Mouse (Mus musculus): ENCODE data around the gene Zfpm1. TPM values are rescaled to one million over a fixed set of nuclear protein-coding genes. Genes with fewer than 3 reads are reported as not detected.

The Zfpm1 gene
- polyA plus RNA-seq, 1 experiment = 73.3 TPM

GRCm38 (mm10) chr8:122335638-122336250 lies 53.8 kb downstream of the Zfpm1 start:
- no peak for DNase-seq (ENCODE audit: low read depth in 1 of 2, low spot score in 2 of 2)
- Histone ChIP-seq H3K36me3 (ENCODE audit: control insufficient read depth, insufficient read depth, low read length) (peaks cover 25% of the 10 kb centered on the region), H3K4me3 (ENCODE audit: extremely low read depth, insufficient read depth, insufficient read length) (no peak overlapping the region), H3K4me1 (ENCODE audit: control insufficient read depth, insufficient read depth, insufficient read length) (no peaks in the 10 kb centered on the region; the same call in 1 of the 2 replicates), H3K27ac (ENCODE audit: insufficient read depth, low read length) (no peak overlapping the region), H3K27me3 (ENCODE audit: control insufficient read depth, insufficient read depth, low read length) (no peaks in the 10 kb centered on the region)
- TF ChIP-seq POLR2A (IDR thresholded peaks at IDR 0.05; ENCODE audit: low read depth, low read length) = no peak
- TF ChIP-seq CTCF (IDR thresholded peaks at IDR 0.05; ENCODE audit: extremely low read depth, insufficient read depth, insufficient read length, insufficient replicate concordance) = no peak
- WGBS = 98% methylated on average over 57 of the region's 57 CpGs

GRCm38 (mm10) chr8:122336251-122336910 lies 54.4 kb downstream of the Zfpm1 start:
- Histone ChIP-seq H3K4me3 (ENCODE audit: extremely low read depth, insufficient read depth, insufficient read length) (no peak overlapping the region), H3K27me3 (ENCODE audit: control insufficient read depth, insufficient read depth, low read length) (no peaks in the 10 kb centered on the region), H3K36me3 (ENCODE audit: control insufficient read depth, insufficient read depth, low read length) (peaks cover 25% of the 10 kb centered on the region), H3K4me1 (ENCODE audit: control insufficient read depth, insufficient read depth, insufficient read length) (no peaks in the 10 kb centered on the region), H3K27ac (ENCODE audit: insufficient read depth, low read length) (no peak overlapping the region)
- 92% methylated on average over 81 of the region's 81 CpGs for WGBS
- no peak for DNase-seq (ENCODE audit: low read depth in 1 of 2, low spot score in 2 of 2)
- TF ChIP-seq POLR2A (IDR thresholded peaks at IDR 0.05; ENCODE audit: low read depth, low read length) (no peak), CTCF (IDR thresholded peaks at IDR 0.05; ENCODE audit: extremely low read depth, insufficient read depth, insufficient read length, insufficient replicate concordance) (no peak)

GRCm38 (mm10) chr8:122338852-122339251 lies 56.9 kb downstream of the Zfpm1 start:
- Histone ChIP-seq H3K4me1 (ENCODE audit: control insufficient read depth, insufficient read depth, insufficient read length) (peaks cover 11% of the 10 kb centered on the region; the same call in 1 of the 2 replicates), H3K27ac (ENCODE audit: insufficient read depth, low read length) (no peak overlapping the region), H3K27me3 (ENCODE audit: control insufficient read depth, insufficient read depth, low read length) (no peaks in the 10 kb centered on the region), H3K36me3 (ENCODE audit: control insufficient read depth, insufficient read depth, low read length) (peaks cover 24% of the 10 kb centered on the region), H3K4me3 (ENCODE audit: extremely low read depth, insufficient read depth, insufficient read length) (no peak overlapping the region)
- TF ChIP-seq POLR2A (IDR thresholded peaks at IDR 0.05; ENCODE audit: low read depth, low read length) (no peak), CTCF (IDR thresholded peaks at IDR 0.05; ENCODE audit: extremely low read depth, insufficient read depth, insufficient read length, insufficient replicate concordance) (no peak; the same call in 1 of the 2 replicates)
- WGBS = 72% methylated on average over 6 of the region's 6 CpGs
- no peak for DNase-seq (ENCODE audit: low read depth in 1 of 2, low spot score in 2 of 2)

- WGBS = 90% methylated on average over 3 of the region's 3 CpGs
- Histone ChIP-seq H3K4me1 (ENCODE audit: control insufficient read depth, insufficient read depth, insufficient read length) (peaks cover 20% of the 10 kb centered on the region; the same call in 1 of the 2 replicates), H3K4me3 (ENCODE audit: extremely low read depth, insufficient read depth, insufficient read length) (no peak overlapping the region), H3K36me3 (ENCODE audit: control insufficient read depth, insufficient read depth, low read length) (peaks cover 11% of the 10 kb centered on the region), H3K27me3 (ENCODE audit: control insufficient read depth, insufficient read depth, low read length) (no peaks in the 10 kb centered on the region), H3K27ac (ENCODE audit: insufficient read depth, low read length) (no peak overlapping the region)
- DNase-seq (ENCODE audit: low read depth in 1 of 2, low spot score in 2 of 2) = no peak
- TF ChIP-seq POLR2A (IDR thresholded peaks at IDR 0.05; ENCODE audit: low read depth, low read length) (no peak), CTCF (IDR thresholded peaks at IDR 0.05; ENCODE audit: extremely low read depth, insufficient read depth, insufficient read length, insufficient replicate concordance) (no peak)
Observed at GRCm38 (mm10) chr8:122340761-122341160, 58.8 kb downstream of the Zfpm1 start.

GRCm38 (mm10) chr8:122341790-122342189 lies 59.8 kb downstream of the Zfpm1 start:
- 82% methylated on average over 6 of the region's 6 CpGs for WGBS
- Histone ChIP-seq H3K27ac (ENCODE audit: insufficient read depth, low read length) (no peak overlapping the region), H3K4me3 (ENCODE audit: extremely low read depth, insufficient read depth, insufficient read length) (no peak overlapping the region), H3K36me3 (ENCODE audit: control insufficient read depth, insufficient read depth, low read length) (peaks cover under 1% of the 10 kb centered on the region), H3K27me3 (ENCODE audit: control insufficient read depth, insufficient read depth, low read length) (no peaks in the 10 kb centered on the region), H3K4me1 (ENCODE audit: control insufficient read depth, insufficient read depth, insufficient read length) (peaks cover 20% of the 10 kb centered on the region; the same call in 1 of the 2 replicates)
- DNase-seq (ENCODE audit: low read depth in 1 of 2, low spot score in 2 of 2) = no peak
- TF ChIP-seq POLR2A (IDR thresholded peaks at IDR 0.05; ENCODE audit: low read depth, low read length) (no peak), CTCF (IDR thresholded peaks at IDR 0.05; ENCODE audit: extremely low read depth, insufficient read depth, insufficient read length, insufficient replicate concordance) (no peak)

GRCm38 (mm10) chr8:122342362-122342761 lies 60.4 kb downstream of the Zfpm1 start:
- peaks cover 20% of the 10 kb centered on the region; the same call in 1 of the 2 replicates for H3K4me1 ChIP-seq (ENCODE audit: control insufficient read depth, insufficient read depth, insufficient read length)
- no peak for TF ChIP-seq CTCF (IDR thresholded peaks at IDR 0.05; ENCODE audit: extremely low read depth, insufficient read depth, insufficient read length, insufficient replicate concordance)
- no peak for TF ChIP-seq POLR2A (IDR thresholded peaks at IDR 0.05; ENCODE audit: low read depth, low read length)
- no peaks in the 10 kb centered on the region for H3K27me3 ChIP-seq (ENCODE audit: control insufficient read depth, insufficient read depth, low read length)
- WGBS = 49% methylated on average over 5 of the region's 5 CpGs
- no peak overlapping the region for H3K4me3 ChIP-seq (ENCODE audit: extremely low read depth, insufficient read depth, insufficient read length)
- H3K27ac ChIP-seq (ENCODE audit: insufficient read depth, low read length) = no peak overlapping the region
- no peaks in the 10 kb centered on the region; the same call in 1 of the 2 replicates for H3K36me3 ChIP-seq (ENCODE audit: control insufficient read depth, insufficient read depth, low read length)
- no peak for DNase-seq (ENCODE audit: low read depth in 1 of 2, low spot score in 2 of 2)

- TF ChIP-seq CTCF (IDR thresholded peaks at IDR 0.05; ENCODE audit: extremely low read depth, insufficient read depth, insufficient read length, insufficient replicate concordance) (no peak), POLR2A (IDR thresholded peaks at IDR 0.05; ENCODE audit: low read depth, low read length) (no peak)
- peaks cover 20% of the 10 kb centered on the region; the same call in 1 of the 2 replicates for H3K4me1 ChIP-seq (ENCODE audit: control insufficient read depth, insufficient read depth, insufficient read length)
- H3K27me3 ChIP-seq (ENCODE audit: control insufficient read depth, insufficient read depth, low read length) = no peaks in the 10 kb centered on the region
- under 1% methylated on average over 9 of the region's 9 CpGs for WGBS
- no peak overlapping the region for H3K27ac ChIP-seq (ENCODE audit: insufficient read depth, low read length)
- DNase-seq (ENCODE audit: low read depth in 1 of 2, low spot score in 2 of 2) = no peak
- no peak overlapping the region for H3K4me3 ChIP-seq (ENCODE audit: extremely low read depth, insufficient read depth, insufficient read length)
- H3K36me3 ChIP-seq (ENCODE audit: control insufficient read depth, insufficient read depth, low read length) = no peaks in the 10 kb centered on the region
Observed at GRCm38 (mm10) chr8:122342806-122343209, 60.9 kb downstream of the Zfpm1 start.
